Mouse (Mus musculus) gastrocnemius, adult 2 months (tissue): ENCODE data around the gene Cenph. TPM values are rescaled to one million over a fixed set of nuclear protein-coding genes. Genes with fewer than 3 reads are reported as not detected.

Experiments
- DNase-seq: peaks from one replicate; pipeline ENCODE4 v3.0.0; 2022
- H3K27ac ChIP-seq: fragments of 200-600 bp; 2 replicates; pipeline ENCODE4 v1.8.1; 2022; ENCODE audit warnings: mild to moderate bottlenecking
- H3K4me3 ChIP-seq: fragments of 200-600 bp; 2 replicates; pipeline ENCODE4 v1.8.1; 2022; ENCODE audit warnings: mild to moderate bottlenecking, moderate library complexity
- CTCF ChIP-seq: fragments of 200-600 bp; IDR thresholded peaks from 2 replicates; pipeline ENCODE4 v1.8.1; 2022; ENCODE audit warnings: antibody characterized with exemption, mild to moderate bottlenecking, moderate library complexity
- intact Hi-C: fragments of 180-260 bp; cut with DNase I; formaldehyde crosslinking; loops from one replicate; pipeline ENCODE4 v1.15.1; 2025
- total RNA-seq, 2 experiments: library from RNA; stranded (reverse); gene quantifications; 2 replicates each; pipeline ENCODE4 v1.2.3; 2021

The Cenph gene
- total RNA-seq, 2 experiments from 2014 or later, result not detected

DNA sequence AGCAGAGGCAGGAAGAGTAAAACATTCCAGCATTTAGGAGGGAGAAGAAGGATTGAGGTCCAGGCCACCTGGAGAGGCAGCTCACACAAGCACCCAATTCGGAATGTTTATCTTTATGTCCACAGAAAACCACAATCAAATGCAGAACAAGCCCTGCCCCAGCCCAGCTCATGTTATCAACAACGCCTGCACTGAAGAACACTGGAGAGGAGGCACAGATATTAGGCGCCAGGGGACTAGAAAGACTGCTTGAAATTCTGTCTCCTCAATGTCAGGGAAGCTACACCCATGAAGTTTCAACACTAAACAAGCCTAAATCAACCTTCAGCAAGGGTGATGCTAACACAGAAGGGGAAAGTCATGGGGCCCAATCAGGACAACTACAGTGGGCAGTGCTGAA, 1.8 kb upstream of the Cenph start:
- Histone ChIP-seq H3K27ac (no peak overlapping the region), H3K4me3 (no peak overlapping the region)
- DNase-seq, result no peak
- TF ChIP-seq CTCF, result no peak
- intact Hi-C loops, result loop anchor here (5.0 kb wide), 1 partner anchor 35 kb away; the partner anchor contains the start of gene Mrps36

DNA sequence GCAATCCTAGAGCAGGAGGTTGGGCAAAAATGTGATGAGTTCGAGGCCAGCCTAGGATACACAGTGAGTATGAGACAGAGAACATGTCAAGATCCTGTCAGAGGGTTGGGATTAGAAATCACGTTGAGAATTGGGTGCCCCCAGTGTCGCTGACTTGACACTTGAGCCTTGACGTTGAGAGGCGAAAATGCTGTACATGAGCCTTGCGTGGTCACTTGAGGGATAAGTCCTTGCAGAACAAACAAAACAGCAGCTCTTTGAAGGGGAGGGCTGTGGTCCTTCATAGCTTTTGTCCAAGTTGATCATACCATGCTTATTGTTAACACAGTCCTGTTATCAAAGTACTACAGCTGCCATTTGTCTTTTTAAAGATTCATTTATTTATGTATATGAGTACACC, 1.0 kb upstream of the Cenph start:
- no peak for TF ChIP-seq CTCF
- intact Hi-C loops, result loop anchor here (5.0 kb wide), 1 partner anchor 34 kb away; the partner anchor contains the start of gene Mrps36
- Histone ChIP-seq H3K4me3 (no peak overlapping the region), H3K27ac (no peak overlapping the region)
- DNase-seq, result no peak

DNA sequence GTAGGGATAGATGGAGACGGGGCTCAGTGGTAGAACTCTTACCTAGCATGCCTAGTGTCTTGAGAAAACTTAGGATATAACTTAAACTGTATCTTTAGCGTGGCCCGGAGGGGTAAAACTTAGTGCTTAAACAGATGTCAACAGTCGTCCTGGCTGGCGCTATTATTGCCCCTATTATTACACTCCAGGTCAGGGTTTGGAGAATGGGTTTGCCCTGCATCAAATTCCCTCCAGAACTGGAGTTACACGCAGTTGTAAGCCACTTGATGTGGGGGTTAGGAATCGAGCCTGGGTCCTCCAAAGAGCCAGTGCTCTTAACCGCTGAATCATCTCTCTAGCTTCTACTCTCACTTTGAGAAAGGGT, 339 bp upstream of the Cenph start:
- TF ChIP-seq CTCF, result no peak
- peak overlapping the region; percentile 71 for H3K27ac ChIP-seq
- no peak for DNase-seq
- H3K4me3 ChIP-seq, result peak overlapping the region; percentile 85
- intact Hi-C loops, result loop anchor here (5.0 kb wide), 1 partner anchor 34 kb away; the partner anchor contains the start of gene Mrps36

DNA sequence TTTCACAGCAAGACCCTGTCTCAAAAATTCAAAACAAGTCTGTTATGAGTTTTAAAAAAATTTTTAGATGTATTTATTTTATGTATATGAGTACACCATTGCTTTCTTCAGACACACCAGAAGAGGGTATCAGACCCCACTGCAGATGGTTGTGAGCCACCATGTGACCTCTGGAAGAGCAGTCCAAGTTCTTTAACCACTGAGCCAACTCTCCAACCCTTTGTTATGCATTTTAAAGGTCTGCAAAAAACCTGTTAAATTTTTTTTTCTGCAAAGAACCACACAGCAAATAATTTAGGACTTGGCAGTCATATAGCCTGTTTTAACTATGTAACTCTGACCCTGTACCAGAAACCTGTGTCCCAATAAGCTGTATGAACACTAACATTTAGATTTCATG, 995 bp downstream of the Cenph start:
- intact Hi-C loops, result loop anchor here (5.0 kb wide), 1 partner anchor 32 kb away; the partner anchor contains the start of gene Mrps36
- TF ChIP-seq CTCF, result no peak
- no peak for DNase-seq
- Histone ChIP-seq H3K27ac (no peak overlapping the region), H3K4me3 (no peak overlapping the region; the same call in 1 of the 2 replicates)

DNA sequence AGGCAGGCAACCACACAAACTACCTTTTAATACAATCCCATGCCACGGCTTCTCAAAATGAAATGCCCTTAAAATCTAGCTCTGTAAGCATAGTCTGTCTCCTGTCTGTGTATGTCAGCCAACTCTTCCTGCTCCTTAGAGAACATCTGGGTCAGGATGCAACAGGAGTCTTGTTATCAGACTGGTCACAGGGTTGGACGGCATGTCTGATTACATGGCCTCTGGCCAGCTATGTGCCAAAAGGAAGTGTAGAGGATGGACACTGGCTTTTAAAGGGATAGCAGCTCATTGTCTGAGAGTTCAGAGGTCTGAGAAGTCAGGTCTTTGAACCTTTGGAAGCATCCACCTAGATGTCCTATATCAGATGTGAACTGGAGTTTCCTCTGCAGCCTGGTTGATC, 20.4 kb downstream of the Cenph start:
- H3K4me3 ChIP-seq, result no peak overlapping the region
- no peak for DNase-seq
- no peak overlapping the region for H3K27ac ChIP-seq
- no peak for TF ChIP-seq CTCF
- intact Hi-C loops, result no loop called here

DNA sequence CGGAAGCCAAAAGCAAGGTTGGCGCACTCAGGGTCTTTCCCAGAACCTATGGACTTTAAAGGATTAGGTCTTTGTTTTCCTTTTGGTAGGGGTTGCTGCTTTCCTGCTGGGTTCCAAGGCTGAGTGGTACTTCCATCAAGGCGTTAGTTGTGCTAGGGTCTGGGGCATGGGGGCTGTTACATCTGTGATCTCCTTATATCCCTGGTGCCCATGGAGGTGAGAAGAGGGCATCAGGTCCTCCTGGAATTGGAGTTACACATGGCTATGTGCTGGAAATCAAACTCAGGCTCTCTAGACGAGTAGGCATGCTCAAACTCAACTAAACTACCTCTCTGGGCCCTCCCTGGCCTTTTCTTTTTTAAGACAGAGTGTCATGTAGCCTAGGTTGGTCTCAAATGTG, 21.5 kb downstream of the Cenph start:
- Histone ChIP-seq H3K4me3 (no peak overlapping the region), H3K27ac (no peak overlapping the region)
- DNase-seq, result no peak
- no peak for TF ChIP-seq CTCF
- intact Hi-C loops, result no loop called here

DNA sequence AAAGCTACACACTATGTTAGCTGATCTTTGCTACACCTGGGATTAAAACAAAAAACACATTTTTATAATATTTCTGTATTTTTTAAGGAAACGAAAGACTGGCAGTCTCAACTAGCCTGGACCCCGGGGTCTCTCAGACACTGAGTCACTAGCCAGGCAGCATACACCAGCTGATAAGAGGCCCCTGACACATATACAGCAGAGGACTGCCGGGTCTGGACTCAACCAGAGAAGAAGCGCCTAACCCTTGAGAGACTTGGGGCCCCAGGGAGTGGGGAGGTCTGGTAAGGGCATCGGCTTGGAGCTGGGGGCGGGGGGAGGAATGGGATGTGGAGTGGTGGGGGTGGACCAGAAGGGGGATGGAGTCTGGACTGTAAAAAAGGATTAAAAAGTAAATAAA, 22.7 kb downstream of the Cenph start:
- TF ChIP-seq CTCF, result no peak
- Histone ChIP-seq H3K27ac (no peak overlapping the region), H3K4me3 (no peak overlapping the region)
- intact Hi-C loops, result no loop called here
- no peak for DNase-seq

DNA sequence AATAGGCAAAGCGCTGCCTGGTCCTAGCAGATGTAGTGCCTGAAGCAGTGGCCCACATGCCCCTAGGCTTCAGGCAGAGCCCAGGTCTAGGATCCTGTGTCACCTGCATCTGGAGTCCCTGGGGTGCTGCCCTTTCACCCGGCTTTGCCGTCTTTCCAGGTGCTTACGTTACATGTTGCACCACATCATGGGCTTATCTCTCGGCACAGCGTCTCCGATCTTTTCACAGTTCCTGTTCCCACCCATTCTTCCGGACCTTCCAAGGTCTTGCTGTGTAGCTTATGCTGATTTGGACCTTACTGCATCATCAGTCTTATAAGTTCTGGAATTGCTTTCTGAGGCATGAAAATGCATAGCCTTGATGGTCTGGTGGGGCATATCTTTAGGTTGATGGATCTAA, 23.2 kb downstream of the Cenph start:
- no peak for DNase-seq
- Histone ChIP-seq H3K27ac (no peak overlapping the region), H3K4me3 (no peak overlapping the region)
- intact Hi-C loops, result no loop called here
- no peak for TF ChIP-seq CTCF

DNA sequence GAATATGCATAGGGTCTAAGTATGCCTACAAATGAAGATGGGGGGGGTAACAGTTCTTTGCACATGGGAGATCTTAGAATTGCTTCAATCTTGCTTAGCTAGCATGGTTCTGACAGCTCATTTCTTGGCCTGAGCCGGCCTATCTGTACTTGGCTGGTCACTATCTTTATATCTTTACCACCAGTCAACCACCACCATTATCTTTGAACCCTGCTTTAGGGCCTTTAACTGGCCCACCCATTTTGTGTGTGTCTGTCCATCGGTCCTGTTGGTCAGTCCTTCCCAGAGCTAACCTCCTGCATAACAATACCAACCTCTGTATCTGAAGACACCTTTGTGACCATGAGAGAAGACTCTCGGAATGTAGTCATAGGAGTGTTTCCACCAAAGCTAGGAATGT, 24.3 kb downstream of the Cenph start:
- DNase-seq, result no peak
- intact Hi-C loops, result no loop called here
- no peak overlapping the region for H3K4me3 ChIP-seq
- H3K27ac ChIP-seq, result no peak overlapping the region
- TF ChIP-seq CTCF, result no peak

DNA sequence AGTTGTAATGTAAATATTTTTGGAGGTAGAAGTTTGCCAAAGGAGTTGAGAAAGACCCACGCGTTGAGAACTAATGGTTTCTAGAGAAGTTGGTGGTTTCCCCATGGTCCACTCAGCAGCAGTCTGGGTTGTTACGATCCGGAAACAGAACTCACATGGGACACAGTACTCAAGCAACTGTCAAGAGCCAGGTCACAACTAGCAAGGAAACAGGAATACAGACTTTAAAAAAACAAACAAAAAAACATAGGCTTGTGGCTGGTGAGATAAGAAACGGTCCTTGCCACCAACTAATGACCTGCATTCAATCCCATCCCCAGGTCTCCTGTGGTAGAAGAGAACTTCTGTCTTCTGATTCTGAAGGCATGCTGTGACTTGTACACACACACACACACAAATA, 24.9 kb downstream of the Cenph start:
- Histone ChIP-seq H3K4me3 (no peak overlapping the region), H3K27ac (no peak overlapping the region)
- no peak for DNase-seq
- intact Hi-C loops, result no loop called here
- TF ChIP-seq CTCF, result no peak

DNA sequence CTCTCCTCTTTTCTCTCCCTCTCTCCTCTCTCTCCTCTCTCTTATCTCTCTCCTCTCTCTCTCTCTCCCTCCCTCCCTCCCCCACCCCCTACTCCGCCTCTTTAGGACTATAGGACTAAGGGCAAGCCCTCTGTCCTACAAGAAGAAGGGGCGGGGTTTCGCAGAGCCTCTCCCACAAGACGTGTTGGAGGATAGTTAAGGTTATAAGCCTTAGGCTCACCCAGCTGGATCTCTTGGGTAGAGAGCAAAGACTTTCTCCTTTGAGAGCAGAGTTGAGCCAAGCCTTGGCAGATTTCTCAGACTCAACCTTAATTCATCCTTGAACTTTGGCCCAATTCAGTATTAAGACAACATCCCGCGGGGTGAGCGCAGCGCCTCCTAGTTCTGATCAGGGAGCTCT, 27.1 kb downstream of the Cenph start:
- Histone ChIP-seq H3K4me3 (no peak overlapping the region), H3K27ac (no peak overlapping the region)
- TF ChIP-seq CTCF, result no peak
- intact Hi-C loops, result no loop called here
- DNase-seq, result no peak

DNA sequence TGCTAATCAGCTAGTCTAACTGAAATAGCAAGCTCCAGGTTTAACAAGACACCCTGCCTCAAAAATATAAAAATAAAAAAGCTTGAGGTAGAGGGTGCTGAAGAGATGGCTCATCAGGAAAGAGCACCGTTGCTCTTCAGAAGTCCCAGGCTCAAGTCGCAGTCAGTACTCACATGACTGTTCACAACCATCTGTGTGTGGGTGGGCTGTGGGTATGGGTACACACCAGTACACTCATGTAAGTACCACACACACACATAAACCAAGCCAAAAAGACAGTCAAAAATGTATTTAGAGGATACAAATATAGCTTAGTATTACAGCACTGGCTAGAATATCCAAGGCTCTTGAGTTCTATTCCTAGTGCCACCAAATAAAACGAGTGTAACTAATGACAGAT, 29.6 kb downstream of the Cenph start:
- intact Hi-C loops, result no loop called here
- no peak for TF ChIP-seq CTCF
- Histone ChIP-seq H3K27ac (no peak overlapping the region), H3K4me3 (no peak overlapping the region)
- DNase-seq, result no peak

DNA sequence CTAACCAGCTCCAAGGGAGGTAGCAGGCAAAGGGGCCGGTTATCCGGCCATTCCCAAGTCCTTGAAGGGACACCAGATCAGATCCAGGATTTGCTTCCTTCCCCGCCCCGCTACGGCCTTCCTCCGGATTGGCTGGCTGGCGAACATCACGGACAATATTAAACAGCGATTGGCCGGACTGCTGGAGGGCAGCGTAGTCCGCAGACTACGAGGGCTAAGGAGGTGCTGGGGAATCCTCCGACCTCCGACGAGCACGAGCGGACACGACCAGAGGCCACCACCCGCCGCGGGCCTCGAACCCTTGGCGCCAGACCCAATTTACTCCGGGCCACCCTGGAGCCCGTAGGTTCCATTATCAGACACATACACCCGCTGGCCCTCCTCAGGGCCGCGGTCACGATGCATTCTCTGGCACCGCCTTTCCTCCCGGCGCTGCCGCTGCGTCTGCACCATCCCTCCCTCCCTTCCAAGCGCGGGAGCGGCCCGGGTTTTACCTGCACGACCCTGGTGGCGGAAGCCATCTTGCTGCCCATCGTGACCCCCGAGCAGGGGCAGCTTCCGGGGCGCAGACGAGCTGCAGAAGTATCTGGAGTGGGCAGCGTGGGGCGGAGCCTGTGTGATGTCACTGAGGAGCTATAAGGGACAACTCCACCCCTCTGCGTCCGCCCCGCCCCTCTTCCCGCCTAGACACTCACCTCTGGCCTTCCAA, 31.5 kb downstream of the Cenph start, which contains the start of gene Mrps36:
Gene Mrps36 (minus strand): TSS at position 624 of the 709 bp plus-strand sequence.
- H3K27ac ChIP-seq, result peak within 1 kb of the TSS; percentile 97
- 0 out of 2 replicates have a peak, but pooled peaks have one; percentile 5 for TF ChIP-seq CTCF
- DNase-seq, result peak; percentile 96
- peak within 1 kb of the TSS; percentile 100 for H3K4me3 ChIP-seq
- intact Hi-C loops, result loop anchor here (2.0 to 5.0 kb wide), 2 partner anchors 33 to 89 kb away; partner anchors contain the start of genes Cenph and Slc30a5

DNA sequence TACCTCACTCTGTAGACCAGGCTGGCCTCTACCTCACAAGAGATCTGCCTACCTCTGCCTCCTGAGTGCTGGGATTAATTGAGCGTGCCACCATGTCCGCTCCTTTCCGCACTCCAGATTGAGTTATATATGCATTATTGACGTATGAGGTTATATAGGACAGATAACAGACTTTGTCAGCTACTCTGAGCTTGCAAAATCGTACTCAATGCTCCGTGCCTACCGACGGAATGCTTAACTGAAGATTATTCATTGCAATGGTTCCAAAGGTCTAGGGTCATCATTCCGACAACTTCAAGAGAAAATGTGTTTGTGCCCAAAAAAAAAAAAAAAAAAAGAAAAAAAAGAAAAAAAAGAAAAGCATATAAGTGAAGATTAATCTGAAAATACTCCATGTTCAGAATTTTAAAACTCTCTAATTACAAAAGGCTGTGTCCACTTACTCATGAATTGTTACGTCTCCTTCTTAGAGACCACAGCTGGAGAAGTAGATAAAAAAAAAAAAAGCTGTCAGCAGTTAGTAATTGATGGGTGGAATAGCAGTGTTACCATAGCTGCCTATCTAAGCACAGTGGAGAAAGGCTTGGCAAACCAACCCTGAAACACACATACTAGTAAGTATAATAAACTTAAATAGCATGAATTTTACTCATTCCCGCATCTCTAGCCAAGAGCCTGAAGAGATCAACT, 32.2 kb downstream of the Cenph start:
- H3K4me3 ChIP-seq, result peak overlapping the region; percentile 100
- H3K27ac ChIP-seq, result peak overlapping the region; percentile 97
- no peak for DNase-seq
- intact Hi-C loops, result loop anchor here (2.0 to 5.0 kb wide), 2 partner anchors 34 to 89 kb away; partner anchors contain the start of genes Cenph and Slc30a5
- TF ChIP-seq CTCF, result no peak
